Mouse (Mus musculus): ENCODE data around the gene Vwa7.

- no peak for TF ChIP-seq CTCF (conservative IDR thresholded peaks at IDR 0.05; ENCODE audit: low read length)
- no peak for TF ChIP-seq POU5F1 (IDR thresholded peaks at IDR 0.05; ENCODE audit: borderline replicate concordance, low read length)
Measured at GRCm38 (mm10) chr17:35063466-35063865, 47.1 kb downstream of the Vwa7 start.

All from E14TG2a.4 (cell line).